Mouse (Mus musculus): ENCODE measurements around the gene Fus.

DNA sequence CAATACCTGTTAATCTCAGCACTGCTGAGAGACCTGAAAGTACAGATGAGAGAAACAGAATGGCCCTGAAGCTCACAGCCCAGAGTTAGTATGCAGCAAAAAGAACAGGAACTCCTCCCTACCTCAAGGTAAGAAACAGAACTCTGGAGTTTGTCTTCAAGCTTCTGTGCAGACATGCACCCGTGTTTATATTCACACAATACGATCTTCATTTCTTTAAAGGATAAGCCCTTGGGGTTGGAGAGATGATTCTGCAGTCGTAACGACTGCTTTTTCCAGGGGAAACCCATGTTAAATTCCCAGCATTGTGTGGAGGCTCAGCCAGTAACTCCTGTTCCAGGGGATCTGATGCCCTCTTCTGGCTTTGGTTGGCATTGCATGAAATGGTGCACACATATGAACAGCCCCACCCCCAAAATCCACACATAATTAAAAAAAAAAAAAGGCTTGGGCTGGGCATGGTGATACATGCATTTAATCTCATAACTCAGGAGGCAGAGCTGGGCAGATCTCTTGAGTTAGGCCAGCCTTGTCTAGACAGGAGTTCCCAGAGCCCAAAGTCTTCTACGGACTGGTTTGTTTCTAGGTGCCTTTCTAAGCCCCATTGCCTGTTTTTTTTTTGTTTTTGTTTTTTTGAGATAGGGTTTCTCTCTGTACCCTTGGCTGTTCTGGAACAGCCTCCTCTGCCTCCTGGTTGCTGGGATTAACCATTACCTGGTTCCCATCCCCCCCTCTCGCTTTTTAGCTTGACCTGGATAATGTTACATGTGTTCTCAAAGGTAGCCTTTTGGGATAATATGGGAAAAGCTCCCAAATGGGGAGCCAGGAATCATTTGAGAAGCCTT, 24.6 kb downstream of the Fus start:
- TF ChIP-seq CTCF (IDR thresholded peaks at IDR 0.05; ENCODE audit: control insufficient read depth, insufficient read depth, low read length) (peak; percentile 53), POLR2A (IDR thresholded peaks at IDR 0.05; ENCODE audit: borderline replicate concordance, control insufficient read depth, low read depth, low read length) (no peak)
